Mouse (Mus musculus) layer of hippocampus, postnatal 14 days (tissue): ENCODE results near the gene Baiap3. TPM values are rescaled to one million over a fixed set of nuclear protein-coding genes. Genes with fewer than 3 reads are reported as not detected.
"Not testable (repeated sequence)": the region's sequence is repeated elsewhere in the genome, so short reads cannot be mapped to it uniquely, and the experiment has no call there.

Experiments used
- DNase-seq, 2 experiments: peaks; one replicate each; pipeline ENCODE4 v3.0.0; 2021 to 2022; ENCODE audit warnings: low spot score in 2 of 2, mixed read lengths in 1 of 2
- total RNA-seq, 2 experiments: library from RNA; stranded (reverse); gene quantifications; 2 replicates each; pipeline ENCODE4 v1.2.3; 2021

Baiap3 gene
- total RNA-seq, 2 experiments from 2014 or later: 9.7 to 11.3 TPM

DNA sequence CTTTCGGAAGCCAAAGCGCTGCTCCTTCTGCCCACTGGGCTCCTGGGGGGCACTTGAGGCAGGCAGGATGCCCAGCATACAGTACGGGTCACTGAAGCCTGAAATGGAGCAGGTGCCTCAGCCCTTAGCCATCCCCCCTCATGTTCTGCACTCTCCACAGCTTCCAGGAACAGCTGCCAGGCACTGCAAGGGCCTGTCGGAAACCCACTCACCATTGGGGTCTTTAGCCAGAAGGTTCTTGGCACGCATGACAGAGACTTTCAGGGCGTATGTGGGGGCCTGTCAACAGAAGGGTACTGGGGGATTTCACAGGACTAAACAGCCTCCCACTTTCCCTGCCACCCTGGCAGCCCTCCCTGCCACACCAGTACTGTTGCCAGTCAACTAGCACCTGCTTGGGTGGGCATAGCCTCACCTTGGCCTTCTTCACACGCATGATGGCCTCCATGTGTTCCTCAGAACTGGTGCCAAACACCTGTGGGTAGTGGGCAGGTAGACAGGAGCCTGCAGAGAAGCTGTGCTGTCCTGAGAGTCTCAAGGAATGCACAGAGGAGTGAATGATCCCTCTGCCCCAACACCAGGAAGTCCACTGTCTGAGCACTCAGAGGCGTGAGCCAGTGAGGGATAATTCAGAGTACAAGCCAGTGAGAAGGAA lies 5.9 kb downstream of the Baiap3 start:
- no peak for DNase-seq

- DNase-seq: no peak
These were observed 8.0 kb downstream of the Baiap3 start for GRCm38 (mm10) chr17:25248033-25248750.

GRCm38 (mm10) chr17:25244239-25244638 lies 11.9 kb downstream of the Baiap3 start:
- DNase-seq: no peak

DNA sequence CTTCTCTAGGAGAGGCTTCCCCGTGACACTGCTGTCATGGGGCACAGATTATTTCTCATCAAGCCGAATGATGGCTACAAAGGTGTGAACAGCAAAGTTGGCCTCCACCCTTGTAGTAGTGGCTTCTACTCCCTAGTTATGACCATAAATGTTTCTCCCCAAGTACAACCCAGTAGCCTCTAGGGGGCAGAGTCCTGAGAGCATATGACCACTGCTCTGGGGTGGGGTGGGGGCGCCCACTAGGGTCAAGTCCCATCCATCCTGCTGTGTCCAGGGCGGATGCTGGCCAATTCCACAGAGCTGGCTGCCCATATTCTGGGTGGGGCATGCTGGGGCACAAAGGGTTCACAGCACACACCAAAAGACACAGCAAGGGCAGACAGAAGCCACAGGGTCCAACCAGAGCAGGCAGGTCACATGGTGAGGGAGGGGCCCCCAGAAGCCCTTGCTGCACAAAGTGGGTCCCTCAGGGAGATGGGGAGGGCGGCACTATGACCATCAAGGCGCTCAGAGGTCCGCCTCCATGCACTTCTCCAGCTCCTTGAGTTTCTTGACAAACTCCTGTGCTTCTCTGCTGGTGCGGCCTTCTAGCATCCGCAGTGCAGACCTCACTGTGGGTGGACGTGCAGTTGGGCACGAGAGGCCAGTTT lies 12.9 kb downstream of the Baiap3 start:
- no peak for DNase-seq

- peak; percentile 81 to 89 for DNase-seq
These were observed 16.2 kb downstream of the Baiap3 start, which contains the start of the genes Gnptg and Tsr3 for GRCm38 (mm10) chr17:25239695-25240636. TSS of gene Gnptg (minus strand) at chr17:25240124. TSS of gene Tsr3 (plus strand) at chr17:25240170.

GRCm38 (mm10) chr17:25235635-25236034 lies 20.5 kb downstream of the Baiap3 start:
- no peak for DNase-seq

- not testable (repeated sequence) for DNase-seq
These were observed 24.5 kb downstream of the Baiap3 start for GRCm38 (mm10) chr17:25231621-25232020.

DNA sequence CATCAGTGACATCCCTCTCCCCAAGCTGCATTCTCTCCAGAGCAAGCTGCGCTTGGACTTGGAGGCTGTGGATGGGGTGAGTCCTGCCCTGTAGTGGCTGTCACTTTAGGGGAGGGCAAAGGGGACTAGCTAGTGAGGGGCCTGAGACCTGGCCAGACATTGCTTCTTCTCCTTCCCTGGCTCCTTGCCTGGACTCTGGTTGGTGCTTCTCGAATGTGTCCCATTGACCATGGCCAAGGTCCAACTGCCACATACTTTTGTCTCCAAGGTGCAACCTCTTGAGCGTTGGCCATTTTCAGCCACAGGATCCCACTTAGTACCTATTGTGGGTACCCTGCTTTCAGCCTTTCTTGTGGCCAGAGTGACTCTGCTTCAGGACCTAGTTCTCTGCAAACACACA lies 25.5 kb downstream of the Baiap3 start:
- no peak for DNase-seq

GRCm38 (mm10) chr17:25230014-25230655 lies 26.0 kb downstream of the Baiap3 start:
- DNase-seq: not testable (repeated sequence)

DNA sequence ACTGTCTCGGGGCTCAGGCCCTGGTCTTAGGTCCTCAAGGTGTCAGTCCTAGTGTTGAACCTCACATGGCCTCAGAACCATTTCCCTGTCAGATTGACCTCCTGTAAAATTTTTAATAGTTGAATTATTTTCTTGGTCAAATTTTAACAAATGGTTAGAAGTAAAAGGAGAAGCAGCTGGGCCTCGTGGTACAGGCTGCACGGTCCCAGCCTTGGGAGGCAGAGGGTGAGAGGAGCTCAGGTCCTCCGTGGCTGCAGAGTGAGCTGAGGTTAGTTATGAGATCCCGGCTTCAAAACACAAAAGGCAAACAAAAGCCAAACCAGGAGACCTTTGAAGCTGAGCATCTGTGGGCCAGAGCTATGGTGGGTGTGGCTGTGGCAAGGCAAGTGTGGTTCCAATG lies 28.2 kb downstream of the Baiap3 start:
- no peak for DNase-seq

- no peak for DNase-seq
These were observed 30.5 kb downstream of the Baiap3 start for GRCm38 (mm10) chr17:25225659-25226058.

GRCm38 (mm10) chr17:25224586-25225222 lies 31.5 kb downstream of the Baiap3 start:
- DNase-seq: no peak

DNA sequence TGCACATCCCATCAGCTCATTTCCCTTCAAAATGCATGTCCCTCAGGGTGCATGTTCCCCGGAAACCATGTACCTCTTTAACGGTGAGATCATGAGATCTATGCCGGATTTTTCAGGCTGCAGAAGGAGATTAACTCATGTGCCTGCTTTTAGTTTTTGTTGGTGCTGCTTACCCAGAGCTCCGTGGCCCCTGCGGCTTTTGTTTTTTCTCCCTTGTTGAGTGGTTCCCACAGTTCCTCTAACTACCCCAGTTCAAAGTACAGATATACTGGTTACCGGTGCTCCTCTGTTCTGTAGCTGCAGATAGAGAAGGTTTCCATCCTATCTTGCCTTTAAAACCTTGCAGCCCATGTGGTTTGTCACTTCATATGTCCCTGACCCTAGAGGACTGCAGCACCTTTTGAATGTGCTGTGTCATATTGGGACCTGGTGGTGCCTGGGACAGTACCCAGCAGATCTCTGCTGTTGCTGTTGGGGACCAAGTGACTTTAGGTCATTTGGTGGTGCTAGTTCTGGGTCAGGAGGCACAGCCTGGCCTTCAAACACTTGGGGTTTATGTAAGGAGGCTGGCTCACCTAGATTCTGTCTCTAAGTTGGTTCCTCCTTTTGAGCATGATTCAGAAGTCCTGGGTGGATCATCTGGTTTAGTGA lies 33.1 kb downstream of the Baiap3 start:
- no peak for DNase-seq

DNA sequence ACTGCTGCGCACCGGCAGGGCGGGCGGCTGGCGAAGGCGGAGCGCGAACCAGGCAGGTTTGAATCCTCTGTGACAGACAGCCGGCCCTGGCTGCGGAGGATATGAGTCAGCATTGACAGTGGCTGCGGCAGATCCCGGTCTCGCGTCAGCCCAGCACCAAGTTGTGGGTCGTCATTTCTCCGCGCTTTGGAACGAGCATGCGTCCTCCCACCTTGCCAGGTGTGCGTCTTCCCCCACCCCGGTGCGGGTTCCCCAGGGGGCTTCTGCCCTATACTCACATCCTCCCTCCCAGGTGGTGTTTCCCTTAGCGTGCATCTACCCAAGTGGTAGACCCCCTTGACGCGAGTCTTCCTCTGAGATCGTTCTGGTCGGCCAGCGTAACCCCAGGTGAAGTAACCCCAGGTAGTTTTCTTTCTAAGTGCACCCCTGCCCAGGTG lies 33.6 kb downstream of the Baiap3 start:
- not testable (repeated sequence) for DNase-seq

DNA sequence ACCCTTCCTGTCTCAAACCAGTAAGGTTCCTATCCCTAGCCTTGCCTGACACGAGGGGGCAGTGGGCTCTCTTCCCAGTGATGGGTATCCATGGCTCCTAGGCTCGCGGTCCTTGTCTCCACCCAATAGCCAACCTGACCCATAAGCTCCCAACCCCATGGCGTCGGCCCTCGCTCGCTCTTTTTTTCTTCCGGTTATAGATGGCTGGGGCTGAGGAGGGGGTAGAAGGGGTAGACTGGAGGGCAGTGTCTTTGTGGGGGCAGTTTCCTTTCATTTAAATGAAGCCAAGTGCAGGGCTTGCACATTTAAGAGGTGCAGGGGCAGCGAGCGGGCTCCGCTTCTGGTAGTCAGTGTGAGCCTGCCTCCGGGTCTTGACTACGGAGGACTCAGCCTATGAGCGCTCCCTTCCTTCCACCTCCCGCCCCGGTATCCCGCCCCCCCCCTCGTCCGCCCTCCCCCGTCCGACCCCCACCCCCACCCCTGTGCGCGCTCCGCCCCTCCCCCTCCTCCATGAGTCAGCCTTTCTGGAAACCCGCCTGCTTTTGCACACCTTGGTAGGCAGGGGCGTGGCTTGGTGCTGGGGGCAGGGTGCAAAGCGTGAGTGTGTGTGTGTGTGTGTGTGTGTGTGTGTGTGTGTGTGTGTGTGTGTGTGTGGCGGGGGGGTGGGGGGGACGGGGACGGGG lies 34.2 kb downstream of the Baiap3 start:
- peak in 1 of 2 experiments; percentile 37 for DNase-seq

DNA sequence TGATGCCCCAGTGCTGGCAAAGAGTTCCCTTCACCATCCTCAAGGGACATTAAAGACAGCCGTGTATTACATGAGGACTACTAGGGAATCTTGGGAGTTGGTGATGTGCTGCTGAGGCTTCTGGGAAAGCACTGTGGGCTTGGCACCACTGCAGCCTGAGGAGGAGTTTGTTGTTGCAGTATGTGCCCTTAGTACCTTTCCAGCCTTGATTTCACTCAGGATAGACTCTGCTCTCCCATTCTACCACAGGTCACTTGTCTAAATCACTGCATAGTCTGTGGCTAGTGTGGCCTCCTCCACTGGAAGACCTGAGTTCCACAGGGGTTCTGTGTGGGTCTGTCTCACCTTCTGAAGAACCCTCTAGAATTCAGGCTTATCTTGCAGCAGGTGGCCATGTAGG lies 35.4 kb downstream of the Baiap3 start:
- no peak for DNase-seq

DNA sequence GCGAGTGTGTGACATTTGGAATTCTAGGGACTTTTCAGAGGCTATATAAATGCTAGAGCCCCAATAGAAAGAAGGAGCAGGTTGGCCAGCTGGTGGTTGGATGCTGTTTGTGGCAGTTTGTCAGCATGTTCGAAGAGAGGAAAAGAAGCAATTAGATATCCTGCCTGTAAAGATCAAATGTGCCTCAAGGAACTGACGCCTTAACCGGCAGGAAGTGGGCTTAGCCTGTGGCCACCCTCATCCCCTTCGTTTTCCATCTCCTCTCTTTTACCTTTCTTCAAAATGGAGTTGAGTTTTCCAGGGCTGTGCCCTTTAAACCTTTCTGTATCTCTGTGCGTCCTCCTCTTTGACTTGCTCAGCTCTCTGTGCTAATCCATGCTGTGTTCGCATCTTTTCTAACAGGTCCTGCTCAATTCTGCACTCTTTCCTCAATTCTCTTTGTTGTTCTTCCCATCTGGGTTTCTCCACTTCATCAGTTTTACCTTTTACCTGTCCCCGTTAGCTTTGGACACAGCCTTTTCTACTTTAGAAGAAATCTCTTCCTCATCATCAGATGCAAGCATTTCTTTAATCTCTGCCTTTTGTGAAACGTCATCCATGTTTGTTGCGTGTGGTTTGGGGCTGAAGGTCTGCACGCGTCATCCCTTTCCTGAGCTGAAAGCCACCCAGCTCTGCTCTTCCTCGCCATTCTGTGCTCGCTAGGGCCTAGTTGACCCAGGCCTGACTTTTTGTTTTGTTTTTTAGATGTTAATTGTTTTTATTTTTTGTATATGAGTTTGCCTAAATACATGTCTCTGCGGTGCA lies 36.5 kb downstream of the Baiap3 start:
- no peak for DNase-seq

DNA sequence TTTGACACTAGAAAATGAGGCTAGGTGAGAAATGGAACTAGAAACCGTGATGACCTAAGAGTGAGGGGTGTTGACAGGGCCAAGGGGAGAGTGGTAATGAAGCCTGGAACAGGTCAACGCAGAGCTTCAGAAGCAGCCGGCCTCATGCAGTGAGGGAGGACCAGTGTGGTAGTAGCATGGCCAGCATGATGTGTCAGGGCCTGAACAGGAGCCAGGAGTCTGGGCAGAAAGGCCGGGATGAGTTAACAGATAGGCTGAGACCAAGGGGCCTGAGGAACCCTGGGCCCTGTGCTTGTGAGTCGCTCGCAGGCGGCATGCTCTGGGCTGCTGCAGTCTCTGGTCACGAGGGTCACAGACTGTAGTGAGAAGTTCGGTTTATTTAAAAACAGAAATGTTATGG lies 37.2 kb downstream of the Baiap3 start:
- no peak for DNase-seq
